Mouse (Mus musculus) adrenal gland, postnatal 25 days (tissue): ENCODE measurements around the gene Btbd35f16. TPM values are rescaled to one million over a fixed set of nuclear protein-coding genes. Genes with fewer than 3 reads are reported as not detected.
"Not testable (repeated sequence)": the region's sequence is repeated elsewhere in the genome, so short reads cannot be mapped to it uniquely, and the experiment has no call there.

ENCODE experiments used
- DNase-seq: peaks from one replicate; pipeline ENCODE4 v3.0.0; 2021; ENCODE audit warnings: mixed read lengths
- long read RNA-seq: library from polyadenylated mRNA; stranded (forward); transcript quantifications from one replicate; pipeline ENCODE4 v2.0.0, GENCODE M21; 2021
- total RNA-seq: library from RNA; stranded (reverse); gene quantifications from 2 replicates; pipeline ENCODE4 v1.2.3, GENCODE M21; 2021

Gene Btbd35f16
- total RNA-seq, result not detected in 2 replicates
- long read RNA-seq, result 0 reads

DNA sequence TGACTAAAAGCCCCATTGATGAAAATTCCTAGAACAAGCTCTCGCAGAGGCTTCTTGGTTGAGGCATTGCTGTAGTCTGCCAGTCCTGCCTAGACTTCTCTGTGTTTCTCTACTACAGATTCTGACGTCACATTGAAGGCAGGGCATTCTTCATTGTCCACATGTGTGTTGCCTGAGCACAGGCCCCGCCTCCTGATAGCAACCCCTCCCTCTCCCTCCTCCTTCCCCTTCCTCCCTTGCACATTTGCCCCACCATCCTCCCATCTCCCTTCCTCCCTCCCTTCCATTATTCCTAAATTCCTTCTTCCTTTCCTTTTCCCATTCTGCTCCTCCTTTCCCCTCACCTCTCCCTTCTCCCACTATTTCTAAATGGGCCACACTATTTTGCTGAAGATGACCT, at the start of gene Btbd35f16:
TSS of gene Btbd35f16 (minus strand) at position 101 of the 400 bp plus-strand sequence.
- DNase-seq, result not testable (repeated sequence)

Other genes with a start within 250 kb of the Btbd35f16 start
- gene Btbd35f10, start 204.1 kb downstream of the Btbd35f16 start, total RNA-seq, result not detected in 2 replicates
- gene Btbd35f3, start 80.7 kb upstream of the Btbd35f16 start, total RNA-seq, result not detected in 2 replicates
- gene Btbd35f28, start 239.6 kb upstream of the Btbd35f16 start, total RNA-seq, result not detected in 2 replicates